Mouse (Mus musculus) liver, postnatal 0 days (tissue): Measurements from ENCODE around the gene Lrch1.

ENCODE experiments used
- CTCF ChIP-seq: sonication (generic); IDR thresholded peaks from 2 replicates; pipeline ENCODE4 v1.5.1; 2016; ENCODE audit warnings: antibody characterized with exemption, low read depth
- EP300 ChIP-seq: IDR thresholded peaks from 2 replicates; pipeline ENCODE4 v1.6.1; 2016; ENCODE audit warnings: antibody characterized with exemption, low read depth, mild to moderate bottlenecking

DNA sequence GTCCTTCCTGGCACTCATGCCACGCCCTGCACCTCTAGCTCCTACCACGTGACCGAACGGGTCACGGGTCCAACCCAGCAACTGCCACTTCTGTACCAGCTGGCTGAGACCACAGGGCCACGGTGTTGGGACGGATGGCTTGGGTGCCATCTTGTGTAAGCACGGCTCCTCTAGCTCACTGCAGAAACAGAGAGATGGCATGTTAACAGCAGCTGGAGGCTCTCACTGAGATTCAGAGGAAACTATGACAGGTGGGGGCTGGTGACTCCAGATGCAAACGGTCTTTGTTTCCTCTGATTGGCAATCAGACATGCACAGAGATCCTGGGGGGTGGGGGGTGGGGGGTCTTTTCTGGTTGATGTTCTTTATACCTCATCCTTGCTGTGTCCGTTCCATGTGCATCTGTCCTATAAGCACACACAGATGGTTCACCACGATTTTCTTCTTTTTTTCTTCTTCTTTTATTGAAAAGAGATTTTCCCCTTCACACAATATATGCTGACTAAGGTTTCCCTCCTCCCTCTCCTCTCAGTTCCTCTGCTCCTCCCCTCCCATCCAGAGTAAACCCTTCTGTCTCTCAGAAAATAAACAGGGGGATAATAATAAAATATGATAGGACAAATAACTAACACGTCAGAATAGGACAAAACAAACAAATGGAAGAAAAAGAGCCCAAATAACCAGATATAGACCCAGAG, 25.5 kb downstream of the Lrch1 start:
- TF ChIP-seq CTCF (peak; percentile 34; the same call in 1 of the 2 replicates), EP300 (no peak)
